Mouse (Mus musculus) limb, embryonic 15.5 days (tissue): ENCODE data around the gene Crb3. TPM values are rescaled to one million over a fixed set of nuclear protein-coding genes. Genes with fewer than 3 reads are reported as not detected.
"Not testable (repeated sequence)": the region's sequence is repeated elsewhere in the genome, so short reads cannot be mapped to it uniquely, and the experiment has no call there.

Experiments used
- ATAC-seq: fragments of 200-750 bp; cut with Nextera tagmentation; 2 replicates; pipeline ENCODE4 v1.8.0; 2017; ENCODE audit warnings: low read depth, moderate TSS enrichment; ENCODE audit not compliant: insufficient number of reproducible peaks, low FRiP score, low TSS enrichment
- H3K27ac ChIP-seq: fragments of 300-500 bp; sonication (generic); 2 replicates; pipeline ENCODE4 v1.5.1; 2015; ENCODE audit warnings: moderate library complexity, mild to moderate bottlenecking, inconsistent platforms
- H3K27me3 ChIP-seq: fragments of 300-500 bp; sonication (generic); 2 replicates; pipeline ENCODE4 v1.6.1; 2015; ENCODE audit warnings: inconsistent platforms
- H3K36me3 ChIP-seq: fragments of 300-500 bp; sonication (generic); 2 replicates; pipeline ENCODE4 v1.6.1; 2015; ENCODE audit warnings: inconsistent platforms
- H3K4me1 ChIP-seq: fragments of 300-500 bp; sonication (generic); 2 replicates; pipeline ENCODE4 v1.6.1; 2015; ENCODE audit warnings: inconsistent platforms
- H3K4me2 ChIP-seq: fragments of 300-500 bp; sonication (generic); 2 replicates; pipeline ENCODE4 v1.6.1; 2015; ENCODE audit warnings: mild to moderate bottlenecking, inconsistent platforms
- H3K4me3 ChIP-seq: fragments of 300-500 bp; sonication (generic); 2 replicates; pipeline ENCODE4 v1.5.1; 2015; ENCODE audit warnings: mild to moderate bottlenecking, inconsistent platforms
- H3K9ac ChIP-seq: fragments of 300-500 bp; sonication (generic); 2 replicates; pipeline ENCODE4 v1.6.1; 2015; ENCODE audit warnings: inconsistent platforms
- H3K9me3 ChIP-seq: fragments of 300-500 bp; sonication (generic); 2 replicates; pipeline ENCODE4 v1.6.1; 2016; ENCODE audit warnings: inconsistent platforms
- WGBS: fragments of 180-500 bp; shearing (Covaris S2); methylation state at CpG from one replicate; pipeline ENCODE4 v1.1.7; 2015; 5-methylcytosine and 5-hydroxymethylcytosine counted together
- polyA plus RNA-seq: library from polyadenylated mRNA; unstranded; fragments of >200 nt; fragmentation: Nextera tagmentation; extraction: Ambion mirVana; gene quantifications from 2 replicates; pipeline ENCODE4 v1.2.1, GENCODE M21; 2015

Crb3 gene
- polyA plus RNA-seq, 1 experiment from 2014 or later = 9.7 TPM

DNA sequence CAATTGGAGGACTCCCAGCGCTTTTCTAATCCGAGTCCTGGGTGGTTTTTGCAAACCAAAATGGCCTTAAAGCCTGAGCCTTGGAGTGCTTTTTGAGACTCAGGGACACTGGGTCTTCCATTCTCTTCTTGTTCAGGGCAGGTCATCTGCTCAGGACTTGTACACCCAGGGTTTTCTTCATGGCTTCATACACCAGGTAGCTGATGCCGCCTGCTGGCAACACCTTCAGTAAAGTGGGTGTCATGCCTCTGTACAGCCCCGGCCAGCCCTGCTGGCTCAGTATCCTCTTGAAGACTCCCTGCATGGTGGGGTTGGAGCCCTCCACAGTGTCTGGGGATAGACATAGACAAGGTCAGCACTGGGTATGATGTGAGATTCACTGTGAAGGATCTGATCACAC lies 26.1 kb upstream of the Crb3 start:
- Histone ChIP-seq H3K4me1 (peaks cover 16% of the 10 kb centered on the region), H3K9ac (no peak overlapping the region), H3K27ac (peak overlapping the region; percentile 93), H3K4me2 (no peak overlapping the region), H3K27me3 (peaks cover 3% of the 10 kb centered on the region; the same call in 1 of the 2 replicates), H3K36me3 (peaks cover 10% of the 10 kb centered on the region), H3K4me3 (no peak overlapping the region), H3K9me3 (no peaks in the 10 kb centered on the region)
- no peak for ATAC-seq
- WGBS = 90% methylated on average over 4 of the region's 4 CpGs

DNA sequence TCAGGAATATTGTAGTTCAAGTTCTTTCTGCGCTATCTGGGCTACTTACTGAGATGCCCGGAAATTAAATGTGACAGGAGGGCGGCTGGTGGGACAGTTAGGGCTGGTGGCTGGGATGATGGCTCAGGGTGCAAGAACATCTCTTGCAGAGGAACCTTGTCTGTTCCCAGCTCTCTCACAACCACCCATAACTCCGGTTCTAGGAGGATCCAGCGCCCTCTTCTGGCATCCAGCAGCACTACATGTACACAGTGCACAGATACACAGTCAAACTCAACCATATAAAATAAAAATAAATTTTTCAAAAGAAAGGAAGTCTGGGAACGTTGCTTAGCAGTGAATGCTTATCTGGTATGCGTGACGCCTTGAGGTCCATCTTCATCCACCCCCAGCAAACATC lies 19.9 kb upstream of the Crb3 start:
- Histone ChIP-seq H3K4me1 (peaks cover 8% of the 10 kb centered on the region; the same call in 1 of the 2 replicates), H3K4me2 (no peak overlapping the region), H3K27ac (no peak overlapping the region), H3K4me3 (no peak overlapping the region), H3K36me3 (no peaks in the 10 kb centered on the region), H3K9ac (no peak overlapping the region), H3K27me3 (peaks cover 15% of the 10 kb centered on the region), H3K9me3 (0 out of 2 replicates have a peak, but pooled peaks cover 3% of the 10 kb centered on the region)
- WGBS = 41% methylated on average over 8 of the region's 8 CpGs
- no peak for ATAC-seq

DNA sequence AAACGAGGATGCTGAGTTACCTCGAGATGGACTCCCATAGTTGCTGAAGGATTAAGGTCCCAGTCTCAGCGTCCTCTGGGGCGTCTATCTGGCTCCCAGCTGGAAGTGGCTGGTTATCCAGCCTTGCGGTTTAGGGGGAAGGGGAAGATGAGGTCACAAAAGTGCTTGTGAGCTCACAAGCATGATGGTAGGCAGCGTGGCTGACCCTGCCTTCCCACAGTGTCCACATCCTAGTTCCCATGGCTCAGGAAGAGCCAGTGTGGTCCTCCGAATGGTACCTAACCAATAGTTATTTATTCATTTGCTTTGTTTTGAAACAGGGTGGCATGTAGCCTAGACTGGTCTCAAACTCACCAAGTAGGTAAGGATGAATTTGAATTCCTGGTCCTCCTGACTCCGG lies 17.4 kb upstream of the Crb3 start, which contains the start of gene Slc25a41:
Gene Slc25a41 (minus strand): TSS at position 101 of the 400 bp plus-strand sequence.
- H3K4me1 ChIP-seq = peaks cover 8% of the 10 kb centered on the region; the same call in 1 of the 2 replicates
- no peaks in the 10 kb centered on the region for H3K36me3 ChIP-seq
- H3K9ac ChIP-seq = no peak within 1 kb of the TSS
- H3K4me3 ChIP-seq = no peak within 1 kb of the TSS
- 0 out of 2 replicates have a peak, but pooled peaks cover 3% of the 10 kb centered on the region for H3K9me3 ChIP-seq
- H3K27ac ChIP-seq = no peak within 1 kb of the TSS
- ATAC-seq = no peak
- 68% methylated on average over 8 of the region's 8 CpGs for WGBS
- H3K27me3 ChIP-seq = peaks cover 15% of the 10 kb centered on the region
- no peak within 1 kb of the TSS for H3K4me2 ChIP-seq

DNA sequence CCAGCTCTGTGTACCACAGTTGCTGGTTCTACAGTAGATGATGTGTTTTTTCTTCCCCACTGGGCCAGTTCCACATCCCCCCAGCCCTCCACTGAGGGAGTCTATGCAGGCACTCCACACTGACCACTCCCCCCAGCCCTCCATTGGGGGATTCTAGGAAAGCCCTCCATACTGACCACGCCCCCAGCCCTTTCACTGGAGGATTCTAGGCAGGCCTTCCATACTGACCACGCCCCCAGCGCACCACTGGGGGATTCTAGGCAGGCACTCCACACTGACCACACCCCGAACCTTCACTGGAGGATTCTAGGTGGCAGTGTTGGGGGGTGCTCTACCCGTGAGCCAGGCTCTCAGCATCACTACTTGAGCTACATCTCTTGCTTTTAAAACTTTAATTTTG lies 11.5 kb upstream of the Crb3 start:
- WGBS = 31% methylated on average over 5 of the region's 5 CpGs

DNA sequence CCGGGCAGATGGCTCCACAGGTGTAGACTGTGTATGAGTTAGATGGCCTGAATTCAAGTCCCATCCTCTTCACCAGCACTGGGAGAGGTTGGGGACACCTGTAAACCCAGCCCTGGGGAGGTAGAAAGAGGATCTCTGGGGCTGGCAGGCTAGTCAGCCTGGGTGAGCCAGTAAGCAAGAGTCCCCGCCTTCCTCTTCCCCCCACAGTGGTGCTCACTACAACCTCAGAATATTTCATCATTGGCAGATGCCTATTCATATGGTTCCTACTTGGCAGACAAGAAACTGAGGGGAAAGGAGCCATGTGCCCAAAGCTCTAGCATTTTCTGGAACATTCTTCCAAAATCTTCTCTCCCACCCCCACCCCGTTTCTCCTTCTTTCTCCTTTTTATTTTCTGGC lies 10.1 kb upstream of the Crb3 start:
- Histone ChIP-seq H3K36me3 (peaks cover 12% of the 10 kb centered on the region; the same call in 1 of the 2 replicates), H3K4me3 (no peak overlapping the region), H3K4me1 (no peaks in the 10 kb centered on the region), H3K27ac (no peak overlapping the region), H3K9me3 (no peaks in the 10 kb centered on the region), H3K27me3 (no peaks in the 10 kb centered on the region), H3K9ac (no peak overlapping the region), H3K4me2 (no peak overlapping the region)
- 97% methylated on average over 3 of the region's 3 CpGs for WGBS
- no peak for ATAC-seq

More for the DNA sequence above, 11.5 kb upstream of the Crb3 start:
- Histone ChIP-seq H3K36me3 (peaks cover 2% of the 10 kb centered on the region; the same call in 1 of the 2 replicates), H3K27ac (no peak overlapping the region), H3K9ac (no peak overlapping the region), H3K9me3 (no peaks in the 10 kb centered on the region), H3K27me3 (no peaks in the 10 kb centered on the region), H3K4me2 (no peak overlapping the region), H3K4me1 (no peaks in the 10 kb centered on the region), H3K4me3 (no peak overlapping the region)
- 0 out of 2 replicates have a peak, but pooled peaks have one; percentile 45 for ATAC-seq

DNA sequence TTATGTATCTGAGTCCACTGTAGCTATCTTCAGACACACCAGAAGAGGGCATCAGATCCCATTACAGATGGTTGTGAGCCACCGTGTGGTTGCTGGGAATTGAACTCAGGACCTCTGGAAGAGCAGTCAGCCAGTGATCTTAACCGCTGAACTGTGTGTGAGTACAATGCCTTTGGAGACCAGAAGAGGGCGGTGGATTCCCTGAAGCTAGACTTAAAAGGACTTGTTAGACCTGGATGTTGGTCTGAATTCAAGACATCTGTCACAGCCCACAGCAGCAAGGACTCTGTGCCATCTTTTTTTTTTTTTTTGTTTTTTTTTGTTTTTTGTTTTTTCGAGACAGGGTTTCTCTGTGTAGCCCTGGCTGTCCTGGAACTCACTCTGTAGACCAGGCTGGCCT lies 7.2 kb upstream of the Crb3 start:
- WGBS = 78% methylated on average over 4 of the region's 4 CpGs
- H3K27ac ChIP-seq, ATAC-seq: not testable (repeated sequence)

DNA sequence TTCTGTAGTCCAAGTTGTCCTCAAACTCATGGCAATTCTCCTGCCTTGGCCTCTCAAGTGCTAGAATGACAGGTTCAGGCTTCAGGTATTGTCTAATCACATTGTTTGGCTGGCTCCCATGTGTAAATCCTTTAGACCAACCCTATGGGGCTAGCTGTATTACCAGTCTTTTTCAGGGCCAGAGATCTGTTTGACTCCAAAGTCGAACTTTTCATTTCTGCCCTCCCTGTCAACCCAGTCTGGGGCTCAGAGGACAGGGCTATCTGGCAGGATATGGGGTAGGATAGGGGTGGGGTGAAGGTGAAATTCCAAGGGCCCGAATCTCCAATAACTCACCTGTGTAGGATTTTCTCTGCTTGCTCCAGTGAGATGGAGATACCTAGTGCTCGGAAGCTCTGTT lies 2.7 kb upstream of the Crb3 start:
- whole genome bisulfite sequencing = 73% methylated on average over 3 of the region's 3 CpGs
- Histone ChIP-seq H3K27ac (no peak overlapping the region), H3K9ac (no peak overlapping the region), H3K4me3 (no peak overlapping the region), H3K9me3 (no peaks in the 10 kb centered on the region), H3K36me3 (peaks cover 22% of the 10 kb centered on the region; the same call in 1 of the 2 replicates), H3K27me3 (peaks cover 14% of the 10 kb centered on the region), H3K4me2 (no peak overlapping the region), H3K4me1 (peaks cover 20% of the 10 kb centered on the region)
- ATAC-seq = no peak

More for the DNA sequence above, 7.2 kb upstream of the Crb3 start:
- H3K4me2 ChIP-seq, H3K9ac ChIP-seq, H3K9me3 ChIP-seq, H3K4me3 ChIP-seq, H3K4me1 ChIP-seq, H3K27me3 ChIP-seq: not testable (repeated sequence)
- peaks cover 22% of the 10 kb centered on the region; the same call in 1 of the 2 replicates for H3K36me3 ChIP-seq

DNA sequence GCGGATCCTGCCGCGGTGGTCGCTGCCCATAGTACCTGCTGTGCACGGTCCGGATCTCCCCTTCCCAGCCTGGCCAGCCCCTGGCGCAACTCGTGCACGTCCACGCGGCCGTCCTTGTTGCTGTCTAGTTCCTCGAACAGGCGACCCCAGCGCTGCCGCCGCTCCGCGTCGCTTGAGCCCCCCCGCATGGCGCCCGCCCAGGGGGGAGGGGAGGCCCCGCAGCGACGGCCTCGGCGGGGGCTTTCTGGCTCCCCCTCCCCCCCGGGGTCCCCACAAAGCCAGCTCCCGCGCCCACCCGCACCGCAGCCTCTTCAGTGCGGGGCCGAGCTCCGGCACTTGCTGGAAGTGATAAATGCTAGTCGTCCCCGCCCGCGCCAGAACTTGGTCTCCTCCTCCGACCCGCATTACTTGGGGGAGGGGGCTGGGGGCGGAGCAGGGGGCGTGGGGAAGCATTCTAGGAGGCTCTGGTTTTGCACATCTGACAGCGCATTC lies 627 bp downstream of the Crb3 start, which contains the start of gene Slc25a23:
Gene Slc25a23 (minus strand): TSS at position 378 of the 492 bp plus-strand sequence.
- H3K27me3 ChIP-seq = peaks cover 45% of the 10 kb centered on the region
- WGBS = under 1% methylated on average over 35 of the region's 45 CpGs
- peak; percentile 62 for ATAC-seq

DNA sequence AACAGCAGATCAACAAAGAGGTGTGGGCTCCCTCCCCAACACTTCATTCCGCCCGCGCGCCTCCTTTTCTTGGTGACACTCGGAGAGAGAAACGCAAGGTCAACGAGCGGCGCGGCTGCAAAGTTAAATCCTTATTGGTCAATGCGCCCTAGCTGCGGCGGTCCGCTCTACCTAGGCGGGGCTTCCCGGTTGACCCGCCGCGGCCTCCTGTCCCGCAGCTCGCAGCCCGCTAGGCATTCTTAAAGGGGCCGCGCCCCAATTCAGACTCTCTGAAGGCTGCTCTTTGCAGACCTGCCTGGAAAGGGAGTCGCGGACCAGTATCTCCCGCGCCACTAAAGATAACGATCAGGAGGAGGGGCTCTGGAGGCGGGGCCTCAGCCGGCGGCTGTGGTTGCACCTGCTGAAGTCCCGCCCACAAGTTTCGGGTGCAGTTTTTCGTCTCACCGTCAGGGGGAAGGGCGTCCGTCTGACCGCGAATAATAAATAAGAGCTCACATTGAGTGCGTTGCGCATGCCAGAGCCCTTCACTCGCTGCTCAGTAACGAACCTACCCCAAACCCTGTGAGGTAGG lies 1.4 kb downstream of the Crb3 start:
- Histone ChIP-seq H3K4me3 (peak overlapping the region; percentile 64), H3K4me2 (peak overlapping the region; percentile 91), H3K36me3 (no peaks in the 10 kb centered on the region), H3K27ac (no peak overlapping the region), H3K27me3 (peaks cover 53% of the 10 kb centered on the region), H3K4me1 (peaks cover 32% of the 10 kb centered on the region), H3K9me3 (no peaks in the 10 kb centered on the region), H3K9ac (no peak overlapping the region)
- WGBS = under 1% methylated on average over 44 of the region's 44 CpGs
- ATAC-seq = peak; percentile 87

More for the DNA sequence above, 627 bp downstream of the Crb3 start, which contains the start of gene Slc25a23:
- Histone ChIP-seq H3K36me3 (0 out of 2 replicates have a peak, but pooled peaks cover 7% of the 10 kb centered on the region), H3K4me3 (peak within 1 kb of the TSS; percentile 64), H3K9me3 (no peaks in the 10 kb centered on the region), H3K4me1 (peaks cover 32% of the 10 kb centered on the region), H3K4me2 (peak within 1 kb of the TSS; percentile 91), H3K9ac (peak within 1 kb of the TSS; percentile 47), H3K27ac (no peak within 1 kb of the TSS)

DNA sequence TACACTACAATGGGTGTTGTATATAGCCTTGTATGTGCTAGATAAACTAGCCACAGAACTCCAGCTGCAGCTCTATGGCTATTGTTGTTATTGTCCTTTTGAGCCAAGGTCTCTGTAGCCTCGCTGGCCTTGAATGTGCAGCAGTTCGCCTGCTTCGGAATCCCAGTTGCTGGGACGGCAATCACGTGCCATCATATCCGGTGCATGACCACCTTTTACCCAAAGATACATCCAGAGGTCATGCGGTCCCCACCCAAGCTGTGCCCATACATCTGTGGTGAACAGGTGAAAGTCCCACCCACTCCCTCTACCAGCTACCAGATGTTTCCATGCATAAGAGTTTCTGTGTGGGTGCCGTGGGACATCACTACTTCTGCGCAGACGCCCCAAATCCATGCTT lies 2.2 kb downstream of the Crb3 start:
- Histone ChIP-seq H3K4me3 (no peak overlapping the region), H3K9me3 (no peaks in the 10 kb centered on the region), H3K4me2 (no peak overlapping the region), H3K27ac (no peak overlapping the region), H3K27me3 (peaks cover 58% of the 10 kb centered on the region), H3K4me1 (peaks cover 32% of the 10 kb centered on the region), H3K9ac (no peak overlapping the region), H3K36me3 (no peaks in the 10 kb centered on the region)
- 40% methylated on average over 10 of the region's 10 CpGs for WGBS
- no peak for ATAC-seq

DNA sequence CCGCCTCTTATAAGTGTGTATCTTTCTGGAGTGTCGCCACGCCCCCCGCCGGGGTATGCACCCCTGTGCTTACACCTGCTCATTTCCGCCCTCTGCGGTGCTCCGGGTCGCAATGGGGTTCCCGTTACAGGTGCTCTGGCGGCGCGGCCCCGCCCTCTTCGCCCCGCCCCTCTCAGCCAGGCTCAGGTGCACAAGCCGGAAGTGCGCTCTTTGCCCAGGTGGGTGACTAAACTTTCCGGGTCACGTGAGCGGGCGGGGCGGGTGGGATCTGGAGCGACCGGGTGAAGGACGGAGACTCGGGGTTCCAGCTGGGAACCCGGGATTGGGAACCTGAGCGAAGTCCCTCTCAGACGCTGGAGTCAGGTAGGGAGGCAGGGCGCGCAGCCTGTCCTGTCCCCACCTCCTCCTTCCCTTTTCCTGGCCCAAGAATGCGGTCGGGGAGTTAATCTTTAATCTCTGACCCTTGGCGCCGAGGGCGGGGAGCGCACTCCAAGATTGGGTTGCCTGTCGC lies 3.2 kb downstream of the Crb3 start:
- WGBS = 2% methylated on average over 39 of the region's 39 CpGs
- Histone ChIP-seq H3K27me3 (peaks cover 60% of the 10 kb centered on the region), H3K9me3 (no peaks in the 10 kb centered on the region), H3K36me3 (no peaks in the 10 kb centered on the region), H3K4me3 (peak overlapping the region; percentile 35), H3K9ac (0 out of 2 replicates have a peak overlapping the region, but pooled peaks have one; percentile 5), H3K4me1 (peaks cover 32% of the 10 kb centered on the region), H3K27ac (no peak overlapping the region), H3K4me2 (peak overlapping the region; percentile 37)
- ATAC-seq = no peak

DNA sequence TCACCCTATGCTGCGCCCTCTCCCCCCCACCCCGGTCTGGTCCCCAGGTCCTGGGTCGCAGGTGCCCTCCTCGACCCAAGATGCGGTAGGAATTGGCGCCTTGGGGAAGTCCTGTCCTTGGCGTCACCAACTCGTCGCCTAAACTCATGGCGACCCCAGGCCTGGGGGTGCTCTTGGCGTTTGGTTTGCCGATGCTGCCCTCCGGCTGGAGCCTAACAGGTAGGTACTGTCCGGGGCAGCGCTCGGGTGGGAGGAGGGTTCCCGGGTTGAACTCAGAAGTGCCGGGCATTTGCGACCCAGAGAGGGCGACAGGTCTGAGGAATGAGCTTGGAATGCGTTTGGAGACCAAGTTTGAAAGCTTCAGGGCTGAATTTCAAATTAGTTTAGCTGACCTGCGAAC lies 3.6 kb downstream of the Crb3 start:
- H3K36me3 ChIP-seq = no peaks in the 10 kb centered on the region
- peaks cover 65% of the 10 kb centered on the region for H3K27me3 ChIP-seq
- no peak overlapping the region for H3K27ac ChIP-seq
- no peaks in the 10 kb centered on the region for H3K9me3 ChIP-seq
- H3K4me1 ChIP-seq = peaks cover 32% of the 10 kb centered on the region
- ATAC-seq = no peak
- peak overlapping the region; percentile 37 for H3K4me2 ChIP-seq
- peak overlapping the region; percentile 35 for H3K4me3 ChIP-seq
- under 1% methylated on average over 22 of the region's 22 CpGs for WGBS
- H3K9ac ChIP-seq = 0 out of 2 replicates have a peak overlapping the region, but pooled peaks have one; percentile 5
